Mouse (Mus musculus): Measurements from ENCODE around the gene Zfp981.
"Not testable (repeated sequence)": the region's sequence is repeated elsewhere in the genome, so short reads cannot be mapped to it uniquely, and the experiment has no call there.

DNA sequence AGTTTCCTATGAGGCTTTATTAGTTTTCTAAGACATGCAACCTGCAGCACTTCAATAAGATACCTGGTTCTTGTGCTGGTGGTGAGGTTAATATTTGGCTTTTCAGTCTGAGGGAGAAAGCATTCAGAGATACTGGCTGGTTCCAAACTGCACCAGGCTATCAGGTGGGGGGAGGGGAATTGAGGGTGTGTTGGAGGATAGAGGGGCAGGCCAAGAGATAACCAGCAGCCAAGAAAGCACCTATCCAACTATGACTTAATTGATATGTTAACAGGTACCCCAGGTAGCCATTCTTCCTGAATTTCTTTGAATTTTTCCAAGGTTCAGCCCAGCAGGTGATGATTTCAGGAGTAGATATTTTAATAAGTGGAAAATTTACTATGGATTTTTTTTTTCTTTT, 10.0 kb downstream of the Zfp981 start:
- TF ChIP-seq POLR2A (IDR thresholded peaks at IDR 0.05; ENCODE audit: control insufficient read depth, low read depth, low read length); CTCF (IDR thresholded peaks at IDR 0.05; ENCODE audit: control insufficient read depth, insufficient read depth, insufficient replicate concordance, low read depth, low read length): not testable (repeated sequence)
